Mouse (Mus musculus) testis, adult 2 months (tissue): ENCODE measurements around the gene Sh3yl1. TPM values are rescaled to one million over a fixed set of nuclear protein-coding genes. Genes with fewer than 3 reads are reported as not detected.

Source experiments
- H3K27ac ChIP-seq: fragments of 200-500 bp; 2 replicates; pipeline ENCODE4 v1.5.1; 2012; ENCODE audit warnings: low read depth, low read length; ENCODE audit not compliant: control insufficient read depth, insufficient read depth
- H3K27me3 ChIP-seq: fragments of 200-500 bp; 2 replicates; pipeline ENCODE4 v1.6.1; 2012; ENCODE audit warnings: mild to moderate bottlenecking, low read length, moderate library complexity; ENCODE audit not compliant: control insufficient read depth, insufficient read depth
- H3K36me3 ChIP-seq: fragments of 200-500 bp; 2 replicates; pipeline ENCODE4 v1.6.1; 2012; ENCODE audit warnings: mild to moderate bottlenecking, low read length; ENCODE audit not compliant: control insufficient read depth, insufficient read depth
- H3K4me1 ChIP-seq: fragments of 200-500 bp; 2 replicates; pipeline ENCODE4 v1.6.1; 2012; ENCODE audit warnings: low read length; ENCODE audit not compliant: control insufficient read depth, insufficient read depth
- H3K4me3 ChIP-seq: fragments of 200-500 bp; 2 replicates; pipeline ENCODE4 v1.5.1; 2012; ENCODE audit warnings: low read depth, mild to moderate bottlenecking, low read length, moderate library complexity, mixed read lengths; ENCODE audit not compliant: control insufficient read depth
- CTCF ChIP-seq: fragments of 200-500 bp; IDR thresholded peaks from 2 replicates; pipeline ENCODE4 v1.5.1; 2012; ENCODE audit warnings: low read depth, mild to moderate bottlenecking, inconsistent platforms, low read length, moderate library complexity; ENCODE audit not compliant: control insufficient read depth, insufficient read depth, insufficient replicate concordance
- POLR2A ChIP-seq: fragments of 200-500 bp; IDR thresholded peaks from 2 replicates; pipeline ENCODE4 v1.6.1; 2012; ENCODE audit warnings: low read depth, mild to moderate bottlenecking, inconsistent platforms, low read length, moderate library complexity; ENCODE audit not compliant: control insufficient read depth
- polyA plus RNA-seq: library from polyadenylated mRNA; depleted of rRNA; stranded (reverse); fragments of >200 nt; gene quantifications from 2 replicates; pipeline ENCODE4 v1.2.3, GENCODE M21; 2012; rRNA removed

The Sh3yl1 gene
- polyA plus RNA-seq, 1 experiment, result 9.6 TPM

DNA sequence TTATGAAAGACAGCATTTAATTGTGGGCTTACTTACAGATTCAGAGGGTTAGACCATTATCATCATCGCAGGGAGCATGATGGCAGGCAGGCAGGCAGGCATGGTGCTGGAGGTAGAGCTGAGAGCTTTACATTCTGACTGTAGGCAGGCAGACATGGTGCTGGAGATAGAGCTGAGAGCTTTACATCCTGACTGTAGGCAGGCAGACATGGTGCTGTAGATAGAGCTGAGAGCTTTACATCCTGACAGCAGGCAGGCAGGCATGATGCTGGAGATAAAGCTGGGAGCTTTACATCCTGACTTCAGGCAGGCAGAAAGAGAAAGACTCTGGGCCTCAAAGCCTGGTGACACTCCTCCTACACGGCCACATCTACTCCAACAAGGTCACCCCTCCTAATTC lies 59.2 kb downstream of the Sh3yl1 start:
- H3K36me3 ChIP-seq, result no peaks in the 10 kb centered on the region
- no peaks in the 10 kb centered on the region for H3K27me3 ChIP-seq
- H3K27ac ChIP-seq, result no peak overlapping the region
- TF ChIP-seq POLR2A (no peak), CTCF (no peak)
- no peak overlapping the region for H3K4me3 ChIP-seq
- no peaks in the 10 kb centered on the region for H3K4me1 ChIP-seq

- Histone ChIP-seq H3K36me3 (no peaks in the 10 kb centered on the region), H3K27ac (no peak overlapping the region), H3K4me3 (no peak overlapping the region), H3K27me3 (no peaks in the 10 kb centered on the region), H3K4me1 (no peaks in the 10 kb centered on the region)
- TF ChIP-seq CTCF, result no peak
- TF ChIP-seq POLR2A, result no peak
These were observed 92.3 kb downstream of the Sh3yl1 start for GRCm38 (mm10) chr12:31003795-31004194.

GRCm38 (mm10) chr12:31005010-31005409 lies 93.5 kb downstream of the Sh3yl1 start:
- Histone ChIP-seq H3K36me3 (no peaks in the 10 kb centered on the region), H3K4me3 (no peak overlapping the region), H3K4me1 (no peaks in the 10 kb centered on the region), H3K27ac (no peak overlapping the region), H3K27me3 (no peaks in the 10 kb centered on the region)
- TF ChIP-seq POLR2A, result no peak
- TF ChIP-seq CTCF, result peak; percentile 60; the same call in 1 of the 2 replicates

DNA sequence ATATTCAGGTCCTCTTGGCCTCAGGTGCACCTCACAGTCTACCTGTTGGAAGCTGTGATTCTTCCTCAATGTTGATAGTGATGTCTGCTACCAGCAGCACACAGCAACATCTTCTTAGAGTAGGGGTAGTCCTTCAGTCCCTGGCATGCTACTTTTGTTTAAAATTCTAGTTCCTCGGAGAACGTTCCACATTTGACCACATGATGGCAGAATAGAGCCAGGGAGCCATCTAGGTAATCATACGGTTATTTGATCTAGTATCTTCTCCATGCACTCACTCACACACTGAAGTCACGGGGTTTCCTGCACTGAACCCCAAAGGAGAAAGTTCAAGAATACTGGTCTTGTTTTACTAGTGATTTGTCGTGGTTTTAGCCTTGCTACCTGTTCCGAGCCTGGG lies 96.7 kb downstream of the Sh3yl1 start:
- Histone ChIP-seq H3K27me3 (no peaks in the 10 kb centered on the region), H3K36me3 (no peaks in the 10 kb centered on the region), H3K4me1 (no peaks in the 10 kb centered on the region), H3K27ac (no peak overlapping the region), H3K4me3 (no peak overlapping the region)
- TF ChIP-seq POLR2A, result no peak

Other genes starting within 250 kb of the Sh3yl1 start
- not detected in 2 replicates for gene Alkal2, start 27.3 kb upstream of the Sh3yl1 start, polyA plus RNA-seq
- 22.8 and 26.8 TPM in 2 replicates for gene Acp1, start 79 bp upstream of the Sh3yl1 start, polyA plus RNA-seq
- 0.41 and 0.62 TPM in 2 replicates for gene Fam110c, start 162.2 kb downstream of the Sh3yl1 start, polyA plus RNA-seq